Mouse (Mus musculus) liver, postnatal 0 days (tissue): ENCODE measurements around the gene Ccdc88a. TPM values are rescaled to one million over a fixed set of nuclear protein-coding genes. Genes with fewer than 3 reads are reported as not detected.
"Not testable (repeated sequence)": the region's sequence is repeated elsewhere in the genome, so short reads cannot be mapped to it uniquely, and the experiment has no call there.

Experiments used
- ATAC-seq: fragments of 200-750 bp; cut with Nextera tagmentation; 2 replicates; pipeline ENCODE4 v1.8.0; 2017; ENCODE audit warnings: mild to moderate bottlenecking, moderate library complexity
- DNase-seq: peaks from one replicate; pipeline ENCODE4 v3.0.0-alpha.2; 2016
- H3K27ac ChIP-seq: fragments of 300-500 bp; sonication (generic); 2 replicates; pipeline ENCODE4 v1.5.1; 2014; ENCODE audit warnings: antibody characterized with exemption, moderate library complexity, mild to moderate bottlenecking, low read depth
- H3K27me3 ChIP-seq: fragments of 300-500 bp; sonication (generic); 2 replicates; pipeline ENCODE4 v1.6.1; 2014; ENCODE audit warnings: low read length, control low read depth, mixed read lengths; ENCODE audit not compliant: insufficient read depth
- H3K36me3 ChIP-seq: fragments of 300-500 bp; sonication (generic); replicated peaks from 2 replicates; pipeline ENCODE4 v1.6.1; 2014; ENCODE audit warnings: mild to moderate bottlenecking, control low read depth, low read length, moderate library complexity, mixed read lengths; ENCODE audit not compliant: insufficient read depth
- H3K4me1 ChIP-seq: fragments of 300-500 bp; sonication (generic); 2 replicates; pipeline ENCODE4 v1.6.1; 2014; ENCODE audit warnings: antibody characterized with exemption, mild to moderate bottlenecking, control low read depth; ENCODE audit not compliant: insufficient read depth
- H3K4me2 ChIP-seq: fragments of 300-500 bp; sonication (generic); 2 replicates; pipeline ENCODE4 v1.6.1; 2014; ENCODE audit warnings: low read depth, mild to moderate bottlenecking, low read length, moderate library complexity, mixed read lengths
- H3K4me3 ChIP-seq: fragments of 300-500 bp; sonication (generic); 2 replicates; pipeline ENCODE4 v1.5.1; 2014; ENCODE audit warnings: low read depth, low read length
- H3K9ac ChIP-seq: fragments of 300-500 bp; sonication (generic); replicated peaks from 2 replicates; pipeline ENCODE4 v1.6.1; 2014; ENCODE audit warnings: mild to moderate bottlenecking, moderate library complexity
- H3K9me3 ChIP-seq: fragments of 300-500 bp; sonication (generic); 2 replicates; pipeline ENCODE4 v1.6.1; 2016; ENCODE audit warnings: mild to moderate bottlenecking, control low read depth, low read length, mixed read lengths
- CTCF ChIP-seq: sonication (generic); IDR thresholded peaks from 2 replicates; pipeline ENCODE4 v1.5.1; 2016; ENCODE audit warnings: antibody characterized with exemption, low read depth
- EP300 ChIP-seq: IDR thresholded peaks from 2 replicates; pipeline ENCODE4 v1.6.1; 2016; ENCODE audit warnings: antibody characterized with exemption, low read depth, mild to moderate bottlenecking
- WGBS: fragments of 180-500 bp; shearing (Covaris S2); extraction: QIAGEN DNeasy Blood & Tissue Kit; methylation state at CpG from one replicate; pipeline ENCODE4 v1.1.7; 2014; ENCODE audit not compliant: insufficient replicate concordance; 5-methylcytosine and 5-hydroxymethylcytosine counted together
- polyA plus RNA-seq: library from polyadenylated mRNA; unstranded; fragments of >200 nt; fragmentation: Nextera tagmentation; extraction: Ambion mirVana; gene quantifications from 2 replicates; pipeline ENCODE4 v1.2.1, GENCODE M21; 2015

The Ccdc88a gene
- polyA plus RNA-seq, 1 experiment from 2014 or later: 3.3 TPM

- peak; percentile 96 for DNase-seq
- Histone ChIP-seq H3K27ac (peak within 1 kb of the TSS; percentile 85), H3K4me2 (peak within 1 kb of the TSS; percentile 70), H3K9me3 (0 out of 2 replicates have a peak, but pooled peaks cover 2% of the 10 kb centered on the region), H3K4me1 (0 out of 2 replicates have a peak, but pooled peaks cover 3% of the 10 kb centered on the region), H3K36me3 (peaks cover 12% of the 10 kb centered on the region; the same call in 1 of the 2 replicates), H3K9ac (peak within 1 kb of the TSS; percentile 75), H3K27me3 (no peaks in the 10 kb centered on the region), H3K4me3 (peak within 1 kb of the TSS; percentile 69)
- 2% methylated on average over 40 of the region's 40 CpGs for WGBS
- ATAC-seq: peak; percentile 100
- TF ChIP-seq CTCF: no peak
- TF ChIP-seq EP300: 0 out of 2 replicates have a peak, but pooled peaks have one; percentile 7
Observed at GRCm38 (mm10) chr11:29514682-29515412, 141.4 kb downstream of the Ccdc88a start, which contains the start of gene Prorsd1. Prorsd1 (minus strand) TSS chr11:29515033.

GRCm38 (mm10) chr11:29525988-29526794 is 152.7 kb downstream of the Ccdc88a start, which contains the start of gene Mtif2:
Mtif2 (plus strand) TSS chr11:29526408.
- WGBS: 2% methylated on average over 47 of the region's 47 CpGs
- H3K4me3 ChIP-seq: peak within 1 kb of the TSS; percentile 71
- TF ChIP-seq CTCF (peak; percentile 28), EP300 (peak; percentile 21; the same call in 1 of the 2 replicates)
- peak; percentile 85 for DNase-seq
- peak within 1 kb of the TSS; percentile 76 for H3K4me2 ChIP-seq
- H3K27ac ChIP-seq: peak within 1 kb of the TSS; percentile 77
- H3K27me3 ChIP-seq: no peaks in the 10 kb centered on the region
- H3K4me1 ChIP-seq: peaks cover 9% of the 10 kb centered on the region
- ATAC-seq: peak; percentile 97
- H3K9me3 ChIP-seq: no peaks in the 10 kb centered on the region
- H3K36me3 ChIP-seq: peaks cover 6% of the 10 kb centered on the region
- peak within 1 kb of the TSS; percentile 81 for H3K9ac ChIP-seq

GRCm38 (mm10) chr11:29538201-29538600 is 164.7 kb downstream of the Ccdc88a start:
- 88% methylated on average over 1 of the region's 1 CpGs for WGBS
- ATAC-seq (no peak), DNase-seq (no peak)
- H3K4me1 ChIP-seq: no peaks in the 10 kb centered on the region
- H3K4me3 ChIP-seq: no peak overlapping the region
- no peak overlapping the region for H3K27ac ChIP-seq
- TF ChIP-seq EP300 (no peak), CTCF (no peak)
- H3K9me3 ChIP-seq: no peaks in the 10 kb centered on the region
- H3K27me3 ChIP-seq: no peaks in the 10 kb centered on the region
- peaks cover 49% of the 10 kb centered on the region for H3K36me3 ChIP-seq
- H3K9ac ChIP-seq: no peak overlapping the region
- no peak overlapping the region for H3K4me2 ChIP-seq

GRCm38 (mm10) chr11:29544225-29544945 is 170.9 kb downstream of the Ccdc88a start:
- ATAC-seq (no peak), DNase-seq (no peak)
- no peak overlapping the region for H3K27ac ChIP-seq
- no peaks in the 10 kb centered on the region for H3K27me3 ChIP-seq
- no peak overlapping the region for H3K4me2 ChIP-seq
- H3K9ac ChIP-seq: no peak overlapping the region
- H3K36me3 ChIP-seq: peaks cover 48% of the 10 kb centered on the region
- no peak for TF ChIP-seq EP300
- TF ChIP-seq CTCF: no peak
- H3K4me1 ChIP-seq: peaks cover 16% of the 10 kb centered on the region
- no peaks in the 10 kb centered on the region for H3K9me3 ChIP-seq
- WGBS: 83% methylated on average over 3 of the region's 3 CpGs
- no peak overlapping the region for H3K4me3 ChIP-seq

GRCm38 (mm10) chr11:29545150-29545752 is 171.8 kb downstream of the Ccdc88a start:
- not testable (repeated sequence) for H3K27me3 ChIP-seq, ATAC-seq, H3K9me3 ChIP-seq, H3K4me3 ChIP-seq, H3K27ac ChIP-seq, DNase-seq, H3K4me2 ChIP-seq, H3K9ac ChIP-seq
- 80% methylated on average over 4 of the region's 4 CpGs for WGBS
- H3K36me3 ChIP-seq: peaks cover 43% of the 10 kb centered on the region
- peaks cover 16% of the 10 kb centered on the region for H3K4me1 ChIP-seq

- H3K9me3 ChIP-seq, H3K27me3 ChIP-seq, ATAC-seq, DNase-seq: not testable (repeated sequence)
- peaks cover 34% of the 10 kb centered on the region for H3K36me3 ChIP-seq
- WGBS: 52% methylated on average over 2 of the region's 2 CpGs
- peak overlapping the region; percentile 81 for H3K4me2 ChIP-seq
- H3K27ac ChIP-seq: peak overlapping the region; percentile 63; the same call in 1 of the 2 replicates
- H3K4me3 ChIP-seq: peak overlapping the region; percentile 89
- H3K9ac ChIP-seq: peak overlapping the region; percentile 92
- H3K4me1 ChIP-seq: peaks cover 16% of the 10 kb centered on the region
Observed at GRCm38 (mm10) chr11:29546297-29546696, 172.8 kb downstream of the Ccdc88a start.
